Mouse (Mus musculus): ENCODE results near the gene Rbm41. TPM values are rescaled to one million over a fixed set of nuclear protein-coding genes. Genes with fewer than 3 reads are reported as not detected.

Rbm41 gene
- polyA plus RNA-seq, 1 experiment from 2014 or later = 7.1 TPM

DNA sequence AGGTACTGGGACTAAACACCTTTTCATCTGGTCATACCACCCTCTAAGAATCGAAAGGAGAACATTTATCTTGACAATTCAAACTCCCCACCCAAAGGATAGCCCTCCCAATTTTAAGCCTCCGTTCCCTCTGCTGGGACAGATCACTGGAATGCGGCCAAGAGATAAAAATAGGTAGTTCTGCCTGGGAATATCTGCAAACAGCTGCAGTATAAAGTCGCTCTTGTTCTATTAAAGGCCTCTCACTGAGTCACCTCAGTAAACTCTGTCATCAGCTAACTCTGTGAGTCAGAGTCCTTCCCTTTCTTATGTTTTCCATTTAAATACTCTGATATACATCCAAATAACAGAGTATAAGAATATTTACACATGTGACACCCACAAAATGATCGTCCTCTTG lies 139.0 kb downstream of the Rbm41 start:
- H3K4me1 ChIP-seq = no peaks in the 10 kb centered on the region
- no peak overlapping the region for H3K4me3 ChIP-seq
- H3K27me3 ChIP-seq = no peaks in the 10 kb centered on the region
- 82% methylated on average over 5 of the region's 5 CpGs for WGBS
- H3K9ac ChIP-seq (replicated peaks) = no peak overlapping the region
- H3K36me3 ChIP-seq = no peaks in the 10 kb centered on the region
- no peak overlapping the region for H3K4me2 ChIP-seq (replicated peaks)
- H3K27ac ChIP-seq (replicated peaks) = no peak overlapping the region
- H3K9me3 ChIP-seq = no peaks in the 10 kb centered on the region
- no peak for ATAC-seq (replicated peaks)

DNA sequence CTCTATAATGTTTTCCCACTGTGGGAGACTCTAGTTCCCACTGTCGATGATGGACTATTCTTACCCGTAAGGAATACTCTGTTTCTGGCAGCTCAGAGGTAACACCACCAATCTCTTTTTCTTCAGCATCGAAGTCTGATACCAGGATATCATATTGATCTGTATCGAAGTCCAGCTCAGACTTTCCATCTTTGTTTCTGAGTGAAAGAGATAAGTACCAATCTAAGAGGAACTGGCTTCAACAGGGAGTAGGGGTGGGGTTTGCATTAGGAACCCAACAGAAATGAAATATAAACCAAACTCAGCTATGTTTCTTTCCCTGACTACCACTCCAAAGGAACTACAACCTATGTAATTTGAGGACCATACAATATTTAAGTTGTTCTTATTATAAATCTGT lies 143.6 kb downstream of the Rbm41 start:
- WGBS = 96% methylated on average over 4 of the region's 4 CpGs
- ATAC-seq (replicated peaks) = no peak

DNA sequence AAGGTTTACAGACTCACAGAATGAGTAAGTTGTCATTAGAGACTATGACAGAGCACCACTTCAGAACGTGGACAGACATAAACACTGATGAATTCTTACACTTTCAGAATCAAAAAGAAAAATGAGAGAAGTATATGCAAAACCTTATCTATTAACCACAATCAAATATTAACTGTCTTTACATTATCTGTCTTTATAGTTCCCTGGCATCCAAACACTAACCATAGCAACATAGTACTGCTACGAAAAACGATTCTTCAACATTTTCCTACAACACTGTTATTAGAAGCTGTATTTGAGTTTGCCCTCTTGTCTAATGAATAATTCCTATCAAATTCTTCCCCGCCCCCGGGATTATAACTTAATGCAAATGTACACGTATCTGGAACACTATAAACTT lies 157.3 kb downstream of the Rbm41 start:
- 83% methylated on average over 6 of the region's 6 CpGs for WGBS
- no peak overlapping the region for H3K27ac ChIP-seq (replicated peaks)

More for the DNA sequence above, 143.6 kb downstream of the Rbm41 start:
- H3K4me2 ChIP-seq (replicated peaks) = no peak overlapping the region
- H3K9me3 ChIP-seq = no peaks in the 10 kb centered on the region
- H3K27me3 ChIP-seq = no peaks in the 10 kb centered on the region
- H3K27ac ChIP-seq (replicated peaks) = no peak overlapping the region
- no peak overlapping the region for H3K4me3 ChIP-seq
- no peaks in the 10 kb centered on the region for H3K36me3 ChIP-seq
- H3K9ac ChIP-seq (replicated peaks) = no peak overlapping the region
- H3K4me1 ChIP-seq = no peaks in the 10 kb centered on the region

More for the DNA sequence above, 157.3 kb downstream of the Rbm41 start:
- no peaks in the 10 kb centered on the region for H3K9me3 ChIP-seq
- H3K4me3 ChIP-seq = no peak overlapping the region
- ATAC-seq (replicated peaks) = no peak
- no peaks in the 10 kb centered on the region for H3K36me3 ChIP-seq
- no peak overlapping the region for H3K9ac ChIP-seq (replicated peaks)
- H3K4me2 ChIP-seq (replicated peaks) = no peak overlapping the region
- no peaks in the 10 kb centered on the region for H3K27me3 ChIP-seq
- no peaks in the 10 kb centered on the region for H3K4me1 ChIP-seq

Other genes starting within 250 kb of the Rbm41 start
- gene Ripply1, start 216.2 kb downstream of the Rbm41 start, polyA plus RNA-seq (2015; fragmentation: Nextera tagmentation; extraction: Ambion mirVana) = not detected in 2 replicates
- gene Cldn2, start 197.8 kb downstream of the Rbm41 start, polyA plus RNA-seq (2015; fragmentation: Nextera tagmentation; extraction: Ambion mirVana) = 0.70 and 2.0 TPM in 2 replicates
- 2.5 and 2.8 TPM in 2 replicates for gene Morc4, start 126.9 kb downstream of the Rbm41 start, polyA plus RNA-seq (2015; fragmentation: Nextera tagmentation; extraction: Ambion mirVana)
- gene Nup62cl, start 64.1 kb upstream of the Rbm41 start, polyA plus RNA-seq (2015; fragmentation: Nextera tagmentation; extraction: Ambion mirVana) = 1.9 and 3.0 TPM in 2 replicates
- gene Pih1h3b, start 64.3 kb upstream of the Rbm41 start, polyA plus RNA-seq (2015; fragmentation: Nextera tagmentation; extraction: Ambion mirVana) = not detected in 2 replicates